11 mouse cellular contexts compared by ENCODE assay signal in the genomic region with DNA sequence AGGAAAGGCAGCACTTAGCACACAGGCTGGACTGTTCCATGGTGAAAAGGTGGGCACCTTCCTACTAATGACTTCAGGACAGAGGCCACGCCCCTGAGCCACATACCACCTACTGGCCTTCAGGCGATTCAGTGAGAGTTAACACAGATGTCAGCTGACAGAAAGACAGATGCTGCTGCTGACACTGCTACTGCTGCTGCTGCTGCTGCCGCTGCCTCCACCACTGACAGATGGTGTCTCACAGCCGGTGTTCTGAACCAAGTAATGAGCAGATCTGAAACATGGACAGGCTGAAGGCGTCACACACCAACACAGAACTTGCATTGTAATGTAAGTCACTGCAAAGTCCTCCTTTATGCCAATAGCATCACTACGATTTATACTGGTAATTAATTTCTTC.
DNase-seq lines count a peak whose midpoint lies in the region; ATAC-seq lines count a peak whose summit lies in the region.
"Had no signal": no experiment of that assay in that cellular context is flagged by ENCODE, and none has a peak within 500 bp of the region (broad histone marks: within the 10 kb centered on the region; RNA-seq: fewer than 3 reads in every experiment).

No protein-coding gene starts in this region.

- no peak overlapping the region for H3K27ac ChIP-seq in forebrain, embryonic 16.5 days (ENCODE audit: low read length)
- H3K27ac ChIP-seq: liver, embryonic 15.5 days; stomach, embryonic 15.5 days had no signal

- H3K4me1 ChIP-seq in forebrain, embryonic 16.5 days (replicated peaks; ENCODE audit: control insufficient read depth, insufficient read depth, low read length): peaks cover 5% of the 10 kb centered on the region
- H3K4me1 ChIP-seq: liver, embryonic 15.5 days; stomach, embryonic 15.5 days had no signal

- no peaks in the 10 kb centered on the region for H3K9me3 ChIP-seq in forebrain, embryonic 16.5 days (ENCODE audit: control insufficient read depth, low read length)
- H3K9me3 ChIP-seq: liver, embryonic 15.5 days; stomach, embryonic 15.5 days had no signal

- no peaks in the 10 kb centered on the region for H3K36me3 ChIP-seq in forebrain, embryonic 16.5 days (ENCODE audit: control insufficient read depth, insufficient read depth)
- H3K36me3 ChIP-seq: liver, embryonic 15.5 days; stomach, embryonic 15.5 days had no signal

- no peak overlapping the region for H3K9ac ChIP-seq in forebrain, embryonic 16.5 days (replicated peaks; ENCODE audit: low read depth, low read length)
- H3K9ac ChIP-seq: liver, embryonic 15.5 days; stomach, embryonic 15.5 days had no signal

- peak; percentile 72 for ATAC-seq in forebrain, embryonic 16.5 days
- ATAC-seq in erythroblast, adult 5-6 weeks (replicated peaks; ENCODE audit: low FRiP score, poor library complexity, severe bottlenecking): no peak

- WGBS in forebrain, embryonic 16.5 days: 45% methylated on average over 6 of the region's 6 CpGs

- H3K4me3 ChIP-seq in forebrain, embryonic 16.5 days (replicated peaks; ENCODE audit: low read length): no peak overlapping the region
- H3K4me3 ChIP-seq: erythroblast, embryonic 14.5 days; liver, embryonic 15.5 days; stomach, embryonic 15.5 days had no signal

- no peaks in the 10 kb centered on the region for H3K27me3 ChIP-seq in forebrain, embryonic 16.5 days (replicated peaks; ENCODE audit: control insufficient read depth, insufficient read depth, low read length)
- H3K27me3 ChIP-seq: liver, embryonic 15.5 days; stomach, embryonic 15.5 days had no signal

- DNase-seq in embryo, embryonic 10 days (ENCODE audit: low spot score): peak; percentile 74
- peak; percentile 49 to 50 for DNase-seq in layer of hippocampus, postnatal 14 days (ENCODE audit: low spot score in 2 of 2)
- DNase-seq in neural tube, embryonic 10.5 days (ENCODE audit: extremely low spot score, low spot score): peak; percentile 39
- no peak for DNase-seq in heart, adult 9 months (ENCODE audit: low spot score in 2 of 2)
- no peak for DNase-seq in thymus, adult 18-20 months
- DNase-seq in thymus, postnatal 36 days: no peak

- H3K4me2 ChIP-seq in forebrain, embryonic 16.5 days (ENCODE audit: low read length): no peak overlapping the region
- H3K4me2 ChIP-seq: liver, embryonic 15.5 days; stomach, embryonic 15.5 days had no signal

Comparison
In these comparisons a context has a peak if more than half of its experiments do, and no peak if none do; other contexts are left out.
1. DNase-seq: peak in embryo, embryonic 10 days (single experiment), layer of hippocampus, postnatal 14 days (2 of 2) and neural tube, embryonic 10.5 days (single experiment); none in heart, adult 9 months (0 of 2), thymus, adult 18-20 months (0 of 2) and thymus, postnatal 36 days (0 of 2).